Mouse (Mus musculus) heart, adult 2 months (tissue): ENCODE results near the gene Trpv5. TPM values are rescaled to one million over a fixed set of nuclear protein-coding genes. Genes with fewer than 3 reads are reported as not detected.

Experiments
- DNase-seq, 2 experiments: peaks; one replicate each; pipeline ENCODE4 v3.0.0; 2021
- H3K27ac ChIP-seq: fragments of 200-600 bp; 2 replicates; pipeline ENCODE4 v1.8.1; 2022
- H3K27me3 ChIP-seq: fragments of 200-500 bp; 2 replicates; pipeline ENCODE4 v1.6.1; 2012; ENCODE audit warnings: mild to moderate bottlenecking, low read length, inconsistent platforms, mixed read lengths; ENCODE audit not compliant: control insufficient read depth, insufficient read depth
- H3K36me3 ChIP-seq: fragments of 200-500 bp; 2 replicates; pipeline ENCODE4 v1.6.1; 2012; ENCODE audit warnings: low read length, inconsistent platforms; ENCODE audit not compliant: control insufficient read depth, insufficient read depth
- H3K4me1 ChIP-seq: fragments of 200-500 bp; 2 replicates; pipeline ENCODE4 v1.6.1; 2011; ENCODE audit warnings: low read length; ENCODE audit not compliant: control insufficient read depth, insufficient read depth
- H3K4me3 ChIP-seq: fragments of 200-600 bp; 2 replicates; pipeline ENCODE4 v1.8.1; 2022
- H3K79me2 ChIP-seq: fragments of 200-500 bp; replicated peaks from 2 replicates; pipeline ENCODE4 v1.6.1; 2012; ENCODE audit warnings: mild to moderate bottlenecking, inconsistent platforms, low read length, moderate library complexity, mixed read lengths; ENCODE audit not compliant: control insufficient read depth, insufficient read depth
- H3K9ac ChIP-seq: fragments of 200-500 bp; 2 replicates; pipeline ENCODE4 v1.6.1; 2012; ENCODE audit warnings: low read depth, mild to moderate bottlenecking, control low read depth, inconsistent platforms, low read length, mixed read lengths
- CTCF ChIP-seq: fragments of 200-600 bp; IDR thresholded peaks from 2 replicates; pipeline ENCODE4 v1.8.1; 2022; ENCODE audit warnings: antibody characterized with exemption, mild to moderate bottlenecking, moderate library complexity
- EP300 ChIP-seq: fragments of 200-500 bp; IDR thresholded peaks from 2 replicates; pipeline ENCODE4 v1.6.1; 2011; ENCODE audit warnings: low read depth, low read length, control low read depth; ENCODE audit not compliant: insufficient read depth
- POLR2A ChIP-seq: fragments of 200-500 bp; IDR thresholded peaks from 2 replicates; pipeline ENCODE4 v1.6.1; 2011; ENCODE audit warnings: mild to moderate bottlenecking, low read depth, low read length, control low read depth; ENCODE audit not compliant: insufficient read depth
- WGBS: fragments of 180-500 bp; shearing (Covaris S2); methylation state at CpG from one replicate; pipeline ENCODE4 v1.1.7; 2018; 5-methylcytosine and 5-hydroxymethylcytosine counted together
- intact Hi-C: fragments of 180-260 bp; cut with DNase I; formaldehyde crosslinking; loops from one replicate; pipeline ENCODE4 v1.15.1; 2025
- polyA plus RNA-seq: library from polyadenylated mRNA; depleted of rRNA; stranded (reverse); fragments of >200 nt; gene quantifications from 2 replicates; pipeline ENCODE4 v1.2.3, GENCODE M21; 2012
- total RNA-seq, 2 experiments: library from RNA; stranded (reverse); gene quantifications; 2 replicates each; pipeline ENCODE4 v1.2.3; 2021

Gene Trpv5
- total and polyA plus RNA-seq, 3 experiments: not detected

DNA sequence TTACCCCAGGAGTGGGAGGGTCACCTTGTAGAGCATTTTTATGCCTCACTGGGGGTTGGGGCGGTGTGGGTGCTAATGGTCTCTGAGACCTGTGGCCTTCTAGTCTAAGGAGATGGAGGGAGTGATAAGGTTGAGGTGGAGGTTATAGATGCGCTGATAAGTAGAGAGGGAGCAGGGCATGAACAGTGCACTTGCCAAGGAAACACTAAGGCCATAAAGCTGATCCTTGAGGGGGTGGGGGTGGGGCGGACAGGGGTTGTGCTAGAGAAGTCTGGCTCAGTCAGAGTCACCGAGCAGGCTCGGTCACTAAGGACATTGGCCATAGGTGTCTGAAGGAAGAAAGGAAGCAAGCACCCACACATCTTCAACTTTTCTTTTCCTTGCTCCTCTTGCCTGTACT lies 1.1 kb upstream of the Trpv5 start:
- H3K79me2 ChIP-seq: no peaks in the 10 kb centered on the region
- intact Hi-C loops: no loop called here
- TF ChIP-seq EP300 (no peak), POLR2A (no peak), CTCF (no peak)
- no peaks in the 10 kb centered on the region for H3K36me3 ChIP-seq
- H3K9ac ChIP-seq: no peak overlapping the region
- no peaks in the 10 kb centered on the region for H3K4me1 ChIP-seq
- DNase-seq: no peak
- H3K27ac ChIP-seq: no peak overlapping the region
- no peak overlapping the region for H3K4me3 ChIP-seq
- H3K27me3 ChIP-seq: no peaks in the 10 kb centered on the region
- 78% methylated on average over 5 of the region's 5 CpGs for WGBS

DNA sequence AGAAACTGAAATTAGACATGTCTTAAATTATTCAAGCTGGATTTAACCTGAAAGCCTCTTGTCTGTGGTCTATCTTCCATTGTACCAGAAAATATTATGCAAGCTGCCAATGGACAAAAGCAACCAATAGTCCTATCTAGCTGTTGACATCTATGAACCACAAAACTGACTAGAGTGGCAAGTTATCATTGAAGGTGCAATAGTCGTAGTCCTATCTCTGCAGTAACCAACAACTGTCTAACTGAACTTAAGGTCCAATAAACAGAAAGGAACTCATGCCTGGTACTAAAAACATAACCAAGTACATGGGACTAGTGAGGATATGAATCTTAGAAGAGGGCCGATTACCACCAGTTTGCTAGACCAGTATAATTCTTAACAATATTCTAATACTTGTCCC lies 4.0 kb downstream of the Trpv5 start:
- TF ChIP-seq POLR2A (no peak), EP300 (no peak), CTCF (no peak)
- Histone ChIP-seq H3K79me2 (no peaks in the 10 kb centered on the region), H3K4me3 (no peak overlapping the region), H3K27ac (no peak overlapping the region), H3K9ac (no peak overlapping the region), H3K36me3 (no peaks in the 10 kb centered on the region), H3K27me3 (no peaks in the 10 kb centered on the region), H3K4me1 (no peaks in the 10 kb centered on the region)
- DNase-seq: no peak
- intact Hi-C loops: no loop called here
- WGBS: 79% methylated on average over 2 of the region's 2 CpGs

DNA sequence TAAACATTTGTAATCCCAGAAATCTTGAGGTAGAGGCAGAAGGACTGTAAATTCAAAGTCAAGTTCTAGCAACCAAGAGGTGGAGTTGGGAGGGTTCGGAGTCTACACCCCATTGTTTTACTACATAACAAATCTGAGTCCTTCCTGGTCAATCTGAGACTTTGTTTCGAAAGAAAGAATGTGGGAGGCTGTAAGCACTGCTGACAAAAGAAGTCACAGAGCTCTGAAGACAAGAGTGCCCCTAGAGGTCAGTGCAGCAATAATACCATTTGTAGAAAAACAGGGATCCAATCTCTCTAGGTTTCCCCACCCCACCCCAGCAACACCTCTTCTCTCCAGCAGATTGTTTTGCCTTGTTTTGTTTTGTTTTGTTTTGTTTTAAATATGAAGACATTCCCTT lies 18.2 kb downstream of the Trpv5 start:
- TF ChIP-seq CTCF (peak; percentile 39), POLR2A (no peak)
- no peak overlapping the region for H3K27ac ChIP-seq
- intact Hi-C loops: no loop called here
- no peak overlapping the region for H3K4me3 ChIP-seq
- H3K4me1 ChIP-seq: no peaks in the 10 kb centered on the region
- H3K36me3 ChIP-seq: no peaks in the 10 kb centered on the region
- 38% methylated on average over 2 of the region's 2 CpGs for WGBS
- no peak for DNase-seq
- H3K79me2 ChIP-seq: no peaks in the 10 kb centered on the region
- no peak overlapping the region for H3K9ac ChIP-seq
- no peaks in the 10 kb centered on the region for H3K27me3 ChIP-seq

DNA sequence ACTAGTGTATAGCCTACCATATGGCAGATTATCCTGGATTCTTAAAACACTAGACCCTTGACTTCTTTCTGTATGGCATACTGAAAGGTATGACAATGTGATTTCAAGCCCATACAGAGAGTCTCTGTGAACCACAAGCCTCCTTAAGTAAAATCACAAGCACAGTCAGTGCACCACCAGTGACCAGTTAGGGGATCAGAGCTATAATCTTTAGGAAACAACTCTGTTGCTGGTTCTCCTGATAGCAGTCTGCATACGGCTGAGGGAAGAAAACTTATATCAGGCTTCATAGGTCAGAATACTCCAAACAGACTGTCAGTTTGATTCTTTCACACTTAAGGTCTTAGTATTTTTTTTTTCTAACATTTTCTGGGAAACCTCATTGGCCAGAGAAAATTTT lies 22.1 kb downstream of the Trpv5 start:
- TF ChIP-seq CTCF: no peak
- no peak for TF ChIP-seq POLR2A
- 52% methylated on average over 1 of the region's 1 CpGs for WGBS
- Histone ChIP-seq H3K4me1 (no peaks in the 10 kb centered on the region), H3K4me3 (no peak overlapping the region), H3K36me3 (no peaks in the 10 kb centered on the region), H3K79me2 (no peaks in the 10 kb centered on the region), H3K9ac (no peak overlapping the region), H3K27me3 (no peaks in the 10 kb centered on the region), H3K27ac (no peak overlapping the region)
- no peak for DNase-seq
- intact Hi-C loops: no loop called here

DNA sequence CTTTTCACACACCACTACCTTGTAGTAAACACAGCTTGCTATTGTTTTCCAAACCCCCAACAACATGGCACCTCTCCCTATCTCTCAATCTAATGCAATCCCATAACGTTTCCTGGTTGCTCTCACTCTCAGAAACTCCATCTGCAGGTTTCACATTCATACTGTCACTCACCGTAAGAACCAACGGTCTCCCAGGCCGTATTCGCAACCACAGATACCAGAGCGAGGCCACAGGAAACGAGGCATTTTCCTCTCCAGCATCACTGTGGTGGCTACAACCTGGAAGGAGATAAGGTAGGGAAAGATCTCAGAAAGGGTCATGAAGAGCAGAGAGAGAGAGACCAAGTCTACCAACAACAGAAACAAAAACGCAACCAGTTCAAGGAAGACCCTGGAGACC lies 25.9 kb downstream of the Trpv5 start:
- H3K27ac ChIP-seq: no peak overlapping the region
- 35% methylated on average over 8 of the region's 8 CpGs for WGBS
- no peak for TF ChIP-seq CTCF
- no peak for TF ChIP-seq POLR2A
- no peak for TF ChIP-seq EP300
- DNase-seq: no peak
- intact Hi-C loops: no loop called here
- H3K4me3 ChIP-seq: no peak overlapping the region
- H3K79me2 ChIP-seq: no peaks in the 10 kb centered on the region
- no peaks in the 10 kb centered on the region for H3K27me3 ChIP-seq
- H3K4me1 ChIP-seq: no peaks in the 10 kb centered on the region
- no peak overlapping the region for H3K9ac ChIP-seq
- H3K36me3 ChIP-seq: no peaks in the 10 kb centered on the region

DNA sequence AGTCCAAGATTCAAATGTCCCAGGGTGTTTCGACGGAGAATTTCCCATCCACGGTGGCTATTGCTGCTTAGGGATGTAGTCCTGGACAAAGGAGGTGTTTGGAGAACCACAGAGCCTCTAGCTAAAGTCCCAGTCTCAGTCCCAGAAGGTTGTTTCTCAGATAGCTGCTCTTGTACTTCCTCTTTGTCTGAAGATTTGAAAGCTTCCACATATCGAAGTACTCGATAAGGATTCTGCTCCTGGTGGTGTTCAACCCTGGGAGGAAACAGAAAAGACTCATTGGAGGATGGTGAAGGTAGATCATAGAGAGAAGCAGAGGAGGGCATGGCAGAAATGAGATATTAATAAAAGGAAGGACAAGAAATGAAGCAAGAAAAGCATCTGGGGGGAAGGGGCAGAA lies 27.4 kb downstream of the Trpv5 start:
- H3K9ac ChIP-seq: no peak overlapping the region
- intact Hi-C loops: no loop called here
- H3K27me3 ChIP-seq: no peaks in the 10 kb centered on the region
- TF ChIP-seq POLR2A (no peak), EP300 (no peak), CTCF (no peak)
- H3K79me2 ChIP-seq: no peaks in the 10 kb centered on the region
- H3K36me3 ChIP-seq: no peaks in the 10 kb centered on the region
- H3K27ac ChIP-seq: no peak overlapping the region
- H3K4me3 ChIP-seq: no peak overlapping the region
- WGBS: 85% methylated on average over 5 of the region's 5 CpGs
- no peak for DNase-seq
- no peaks in the 10 kb centered on the region for H3K4me1 ChIP-seq

DNA sequence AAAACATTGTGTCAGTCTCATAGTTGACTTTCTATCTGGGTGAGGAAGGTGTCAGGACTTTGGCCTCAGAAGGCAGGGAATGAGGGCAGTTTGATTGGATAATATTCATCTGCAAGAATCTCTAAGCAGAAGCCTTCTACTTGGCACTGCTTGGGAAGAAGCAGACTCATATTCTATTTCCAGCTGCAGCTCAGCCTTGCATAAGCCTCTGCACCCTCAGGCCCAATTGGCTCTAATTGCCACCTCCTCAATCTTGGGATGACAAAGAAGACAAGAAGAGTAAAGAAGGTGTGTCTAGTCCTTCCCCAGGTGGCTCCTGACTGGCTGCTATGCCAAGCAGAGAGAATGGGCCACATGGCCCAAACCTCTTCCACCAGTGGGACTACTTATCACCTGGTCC lies 33.9 kb downstream of the Trpv5 start:
- H3K27ac ChIP-seq: no peak overlapping the region
- intact Hi-C loops: no loop called here
- no peak for DNase-seq

More for the DNA sequence above, 33.9 kb downstream of the Trpv5 start:
- Histone ChIP-seq H3K9ac (no peak overlapping the region), H3K27me3 (no peaks in the 10 kb centered on the region), H3K79me2 (no peaks in the 10 kb centered on the region), H3K4me3 (no peak overlapping the region), H3K36me3 (no peaks in the 10 kb centered on the region), H3K4me1 (no peaks in the 10 kb centered on the region)
- no peak for TF ChIP-seq POLR2A
- no peak for TF ChIP-seq EP300
- TF ChIP-seq CTCF: no peak
